Mouse (Mus musculus) heart, embryonic 16.5 days (tissue): Measurements from ENCODE around the gene Klf6. TPM values are rescaled to one million over a fixed set of nuclear protein-coding genes. Genes with fewer than 3 reads are reported as not detected.

Experiments
- ATAC-seq: fragments of 200-750 bp; cut with Nextera tagmentation; replicated peaks from 2 replicates; pipeline ENCODE4 v1.8.0; 2017; ENCODE audit warnings: moderate number of reproducible peaks; ENCODE audit not compliant: insufficient read depth, low FRiP score; ENCODE audit errors: extremely low read depth
- H3K27ac ChIP-seq: fragments of 300-500 bp; sonication (generic); 2 replicates; pipeline ENCODE4 v1.5.1; 2014; ENCODE audit warnings: mild to moderate bottlenecking, low read length, control low read depth, moderate library complexity
- H3K27me3 ChIP-seq: fragments of 300-500 bp; sonication (generic); 2 replicates; pipeline ENCODE4 v1.6.1; 2014; ENCODE audit warnings: low read length, mixed read lengths; ENCODE audit not compliant: control insufficient read depth, insufficient read depth
- H3K36me3 ChIP-seq: fragments of 300-500 bp; sonication (generic); 2 replicates; pipeline ENCODE4 v1.6.1; 2014; ENCODE audit not compliant: control insufficient read depth, insufficient read depth
- H3K4me1 ChIP-seq: fragments of 300-500 bp; sonication (generic); 2 replicates; pipeline ENCODE4 v1.6.1; 2014; ENCODE audit warnings: low read length, mixed read lengths; ENCODE audit not compliant: control insufficient read depth, insufficient read depth
- H3K4me2 ChIP-seq: fragments of 300-500 bp; sonication (generic); 2 replicates; pipeline ENCODE4 v1.6.1; 2014; ENCODE audit warnings: low read depth, mild to moderate bottlenecking, control low read depth, low read length
- H3K4me3 ChIP-seq: fragments of 300-500 bp; sonication (generic); 2 replicates; pipeline ENCODE4 v1.5.1; 2014; ENCODE audit warnings: mild to moderate bottlenecking, control low read depth, low read length
- H3K9ac ChIP-seq: fragments of 300-500 bp; sonication (generic); 2 replicates; pipeline ENCODE4 v1.6.1; 2014; ENCODE audit warnings: low read length, control low read depth
- H3K9me3 ChIP-seq: fragments of 300-500 bp; sonication (generic); replicated peaks from 2 replicates; pipeline ENCODE4 v1.6.1; 2016; ENCODE audit warnings: low read length; ENCODE audit not compliant: control insufficient read depth
- WGBS: fragments of 180-500 bp; shearing (Covaris S2); extraction: QIAGEN DNeasy Blood & Tissue Kit; methylation state at CpG from one replicate; pipeline ENCODE4 v1.1.7; 2014; 5-methylcytosine and 5-hydroxymethylcytosine counted together
- polyA plus RNA-seq: library from polyadenylated mRNA; unstranded; fragments of >200 nt; fragmentation: Nextera tagmentation; extraction: Ambion mirVana; gene quantifications from 2 replicates; pipeline ENCODE4 v1.2.1, GENCODE M21; 2015

Gene Klf6
- polyA plus RNA-seq, 1 experiment from 2014 or later, result 77.1 TPM

- WGBS, result 38% methylated on average over 7 of the region's 7 CpGs
- Histone ChIP-seq H3K27ac (no peak overlapping the region), H3K4me3 (no peak overlapping the region), H3K36me3 (no peaks in the 10 kb centered on the region), H3K9ac (no peak overlapping the region), H3K4me1 (peaks cover 2% of the 10 kb centered on the region; the same call in 1 of the 2 replicates), H3K9me3 (no peaks in the 10 kb centered on the region), H3K4me2 (no peak overlapping the region), H3K27me3 (no peaks in the 10 kb centered on the region)
- no peak for ATAC-seq
Observed at GRCm38 (mm10) chr13:5831976-5832375, 29.3 kb upstream of the Klf6 start.

- H3K27me3 ChIP-seq, result no peaks in the 10 kb centered on the region
- ATAC-seq, result 0 out of 2 replicates have a peak, but pooled peaks have one; percentile 41
- no peak overlapping the region for H3K4me2 ChIP-seq
- peaks cover 7% of the 10 kb centered on the region for H3K4me1 ChIP-seq
- no peak overlapping the region for H3K9ac ChIP-seq
- H3K36me3 ChIP-seq, result no peaks in the 10 kb centered on the region
- H3K4me3 ChIP-seq, result no peak overlapping the region
- 64% methylated on average over 4 of the region's 4 CpGs for WGBS
- no peaks in the 10 kb centered on the region for H3K9me3 ChIP-seq
- H3K27ac ChIP-seq, result no peak overlapping the region
Observed at GRCm38 (mm10) chr13:5837174-5837777, 24.0 kb upstream of the Klf6 start.

GRCm38 (mm10) chr13:5841418-5841817 lies 19.9 kb upstream of the Klf6 start:
- Histone ChIP-seq H3K27ac (peak overlapping the region; percentile 27), H3K4me2 (no peak overlapping the region), H3K4me1 (peaks cover 20% of the 10 kb centered on the region), H3K36me3 (no peaks in the 10 kb centered on the region), H3K27me3 (no peaks in the 10 kb centered on the region), H3K9ac (no peak overlapping the region), H3K9me3 (no peaks in the 10 kb centered on the region), H3K4me3 (no peak overlapping the region)
- ATAC-seq, result no peak
- 72% methylated on average over 6 of the region's 6 CpGs for WGBS

DNA sequence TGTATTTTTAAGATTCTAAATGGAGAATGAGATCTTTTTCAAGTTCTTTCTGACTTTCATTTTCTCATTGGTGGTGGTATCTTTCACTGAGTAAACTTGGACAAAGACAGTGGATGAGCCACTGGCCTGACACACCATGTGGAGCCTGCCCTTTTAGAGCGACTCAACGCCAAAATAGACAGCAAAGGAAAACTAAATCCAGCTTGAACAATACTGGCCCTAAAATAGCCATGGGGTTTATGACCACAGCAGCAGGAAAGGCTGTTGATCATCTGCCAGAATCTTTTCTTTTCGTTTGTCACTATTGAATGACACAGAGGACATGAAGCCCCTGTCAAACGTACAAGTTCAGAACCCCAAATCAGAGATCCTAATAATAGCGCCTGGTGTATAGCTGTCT lies 18.4 kb upstream of the Klf6 start:
- H3K4me1 ChIP-seq, result peaks cover 20% of the 10 kb centered on the region

GRCm38 (mm10) chr13:5843829-5844228 lies 17.5 kb upstream of the Klf6 start:
- H3K27ac ChIP-seq, result no peak overlapping the region

More for the DNA sequence above, 18.4 kb upstream of the Klf6 start:
- no peak for ATAC-seq
- H3K9me3 ChIP-seq, result no peaks in the 10 kb centered on the region
- 37% methylated on average over 5 of the region's 5 CpGs for WGBS
- no peaks in the 10 kb centered on the region for H3K27me3 ChIP-seq
- H3K4me3 ChIP-seq, result no peak overlapping the region
- H3K36me3 ChIP-seq, result no peaks in the 10 kb centered on the region
- no peak overlapping the region for H3K9ac ChIP-seq
- no peak overlapping the region for H3K4me2 ChIP-seq
- peak overlapping the region; percentile 36 for H3K27ac ChIP-seq

GRCm38 (mm10) chr13:5844338-5844737 lies 16.9 kb upstream of the Klf6 start:
- 90% methylated on average over 5 of the region's 5 CpGs for WGBS
- peaks cover 20% of the 10 kb centered on the region for H3K4me1 ChIP-seq
- no peaks in the 10 kb centered on the region for H3K9me3 ChIP-seq
- H3K9ac ChIP-seq, result no peak overlapping the region
- H3K4me2 ChIP-seq, result no peak overlapping the region
- H3K27ac ChIP-seq, result no peak overlapping the region
- no peaks in the 10 kb centered on the region for H3K36me3 ChIP-seq
- H3K4me3 ChIP-seq, result no peak overlapping the region
- no peaks in the 10 kb centered on the region for H3K27me3 ChIP-seq
- ATAC-seq, result no peak

More at GRCm38 (mm10) chr13:5843829-5844228, 17.5 kb upstream of the Klf6 start:
- 34% methylated on average over 2 of the region's 2 CpGs for WGBS
- H3K9me3 ChIP-seq, result no peaks in the 10 kb centered on the region
- H3K9ac ChIP-seq, result no peak overlapping the region
- H3K4me2 ChIP-seq, result no peak overlapping the region
- ATAC-seq, result no peak
- H3K27me3 ChIP-seq, result no peaks in the 10 kb centered on the region
- H3K36me3 ChIP-seq, result no peaks in the 10 kb centered on the region
- peaks cover 20% of the 10 kb centered on the region for H3K4me1 ChIP-seq
- no peak overlapping the region for H3K4me3 ChIP-seq

- 40% methylated on average over 10 of the region's 10 CpGs for WGBS
- H3K4me3 ChIP-seq, result peak overlapping the region; percentile 3; the same call in 1 of the 2 replicates
Observed at GRCm38 (mm10) chr13:5845161-5845590, 16.1 kb upstream of the Klf6 start.

GRCm38 (mm10) chr13:5845605-5846004 lies 15.7 kb upstream of the Klf6 start:
- Histone ChIP-seq H3K27ac (peak overlapping the region; percentile 73), H3K27me3 (no peaks in the 10 kb centered on the region), H3K9ac (no peak overlapping the region), H3K4me3 (no peak overlapping the region), H3K9me3 (no peaks in the 10 kb centered on the region), H3K4me2 (peak overlapping the region; percentile 44), H3K4me1 (peaks cover 20% of the 10 kb centered on the region), H3K36me3 (no peaks in the 10 kb centered on the region)
- 0 out of 2 replicates have a peak, but pooled peaks have one; percentile 58 for ATAC-seq
- 65% methylated on average over 5 of the region's 5 CpGs for WGBS

More at GRCm38 (mm10) chr13:5845161-5845590, 16.1 kb upstream of the Klf6 start:
- no peaks in the 10 kb centered on the region for H3K9me3 ChIP-seq
- H3K9ac ChIP-seq, result no peak overlapping the region
- peaks cover 20% of the 10 kb centered on the region for H3K4me1 ChIP-seq
- peak overlapping the region; percentile 44 for H3K4me2 ChIP-seq
- H3K27ac ChIP-seq, result peak overlapping the region; percentile 73
- ATAC-seq, result 0 out of 2 replicates have a peak, but pooled peaks have one; percentile 20
- no peaks in the 10 kb centered on the region for H3K36me3 ChIP-seq
- H3K27me3 ChIP-seq, result no peaks in the 10 kb centered on the region

DNA sequence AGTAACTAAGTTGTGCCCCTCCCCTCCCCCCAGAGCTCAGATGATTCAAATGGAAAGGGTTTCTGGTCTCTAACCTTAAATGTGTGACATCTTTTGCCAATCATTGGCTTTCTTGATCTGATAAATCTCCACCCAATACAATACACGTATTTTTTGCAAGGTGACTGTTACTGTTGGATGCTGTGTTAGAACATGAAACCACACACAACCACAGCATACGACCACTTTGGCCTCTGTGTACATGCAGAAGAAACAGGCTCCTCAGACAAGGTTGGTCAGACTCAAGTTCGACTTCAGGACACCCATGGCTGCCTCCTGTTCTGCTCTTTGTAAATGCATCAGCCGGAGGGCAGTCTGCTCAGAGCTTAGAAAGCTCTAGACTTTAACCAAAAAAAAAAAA lies 14.4 kb upstream of the Klf6 start:
- 72% methylated on average over 4 of the region's 4 CpGs for WGBS

More for the DNA sequence above, 14.4 kb upstream of the Klf6 start:
- Histone ChIP-seq H3K4me1 (peaks cover 16% of the 10 kb centered on the region), H3K9me3 (no peaks in the 10 kb centered on the region), H3K9ac (no peak overlapping the region), H3K36me3 (no peaks in the 10 kb centered on the region), H3K4me2 (no peak overlapping the region), H3K27ac (no peak overlapping the region), H3K4me3 (no peak overlapping the region), H3K27me3 (no peaks in the 10 kb centered on the region)
- ATAC-seq, result no peak
